Mouse (Mus musculus) hematopoietic stem cell, adult 5-6 weeks (primary cell): Measurements from ENCODE around the gene Hipk3. TPM values are rescaled to one million over a fixed set of nuclear protein-coding genes. Genes with fewer than 3 reads are reported as not detected.

Experiments used
- ATAC-seq, 2 experiments: fragments of 125-278 bp in 1 of 2; replicated peaks in 1 of 2; 2 replicates each; pipeline ENCODE4 v1.8.0; 2016 to 2017; ENCODE audit warnings: inconsistent platforms in 2 of 2, mild to moderate bottlenecking in 2 of 2, moderate number of reproducible peaks in 2 of 2, low read depth in 1 of 2, moderate TSS enrichment in 1 of 2; ENCODE audit not compliant: low FRiP score in 2 of 2, poor library complexity in 2 of 2, severe bottlenecking in 2 of 2, insufficient read depth in 1 of 2, low TSS enrichment in 1 of 2
- total RNA-seq: library from RNA; stranded (forward); fragments of 172-1452, 232-1000 nt; gene quantifications from 2 replicates; pipeline ENCODE4 v1.2.3, GENCODE M21; 2017

The Hipk3 gene
- 47.8 and 48.7 TPM in 2 replicates for total RNA-seq

DNA sequence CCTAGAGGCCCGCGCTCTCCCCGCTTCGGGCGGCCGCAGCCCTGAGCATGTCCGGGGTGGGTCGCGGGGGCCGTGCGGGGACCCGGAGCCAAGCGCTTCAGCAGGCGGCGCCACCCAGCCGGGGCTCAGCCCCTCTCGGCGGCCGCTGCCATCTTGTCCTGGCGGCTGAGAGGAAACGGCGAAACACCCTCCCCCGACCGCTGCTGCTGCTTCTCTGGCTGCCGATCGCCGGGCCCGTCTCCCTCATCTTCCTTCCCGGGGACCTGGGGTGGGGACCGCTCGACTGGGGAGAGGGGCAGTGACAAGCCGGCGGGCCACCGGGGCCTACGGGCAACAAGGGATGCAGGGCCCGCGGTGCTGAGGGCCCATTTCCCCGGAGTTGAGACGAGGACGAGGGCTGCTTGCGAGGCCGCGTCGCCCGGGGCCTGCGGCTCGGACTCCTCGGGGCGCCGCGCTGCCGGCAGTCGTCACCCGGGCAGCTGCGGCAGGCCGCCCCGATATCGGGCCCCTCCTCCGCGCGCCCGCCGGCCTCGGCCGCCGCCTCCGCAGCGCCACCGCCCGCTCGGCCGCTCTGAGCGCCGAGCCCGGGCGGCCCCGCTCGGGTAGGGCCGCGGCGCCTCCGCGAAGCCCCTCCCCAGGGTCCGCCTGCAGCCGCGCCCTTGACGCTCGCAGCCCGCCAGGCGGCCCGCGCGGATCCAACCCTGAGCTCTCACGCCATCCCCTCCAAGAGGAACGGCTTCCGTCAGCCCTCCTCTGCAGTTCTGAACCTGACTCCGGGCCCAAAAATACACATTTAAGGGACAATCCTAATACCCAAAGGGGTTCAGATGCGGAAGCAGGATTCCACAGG is at the start of gene Hipk3:
Gene Hipk3, minus strand, starts transcription at position 496 of the 850 bp plus-strand sequence.
- ATAC-seq: peak; percentile 83 to 85

DNA sequence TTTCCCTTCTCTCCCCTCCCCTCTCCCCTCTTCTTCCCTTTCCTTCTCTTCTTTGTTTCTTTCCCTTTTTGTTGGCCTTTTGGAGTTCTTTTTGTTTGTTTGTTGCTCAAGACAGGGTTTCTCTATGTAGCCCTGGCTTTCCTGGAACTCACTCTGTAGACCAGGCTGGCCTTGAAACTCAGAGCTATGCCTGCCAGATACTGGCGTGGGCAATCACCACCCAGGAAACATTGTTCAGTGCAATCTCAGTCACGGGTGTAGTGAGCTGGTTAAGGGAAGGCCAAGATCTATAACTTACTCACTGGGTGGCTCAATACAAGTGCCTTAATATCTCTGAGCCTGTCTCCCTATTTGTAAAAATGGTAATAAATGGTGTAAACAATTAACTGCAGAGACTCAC is 46.0 kb upstream of the Hipk3 start:
- no peak for ATAC-seq

DNA sequence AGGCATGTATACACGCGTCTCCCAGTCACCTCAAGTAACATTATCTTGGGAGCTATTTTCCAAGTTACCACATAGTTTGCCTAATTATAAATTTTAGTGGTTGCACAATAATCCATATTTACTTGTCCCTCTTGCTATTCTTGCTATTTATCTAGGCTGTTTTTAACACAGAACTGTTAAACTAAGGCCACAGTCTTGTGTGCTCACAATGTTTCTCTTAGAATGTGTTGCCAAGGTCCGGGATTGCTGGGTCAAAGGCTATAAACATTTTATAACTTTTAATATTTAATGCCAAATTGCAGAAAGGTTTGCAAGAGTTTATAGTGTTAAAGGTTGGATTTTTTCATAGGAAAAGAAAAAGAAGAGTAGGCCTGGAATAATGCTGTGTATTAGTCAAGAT is 40.5 kb upstream of the Hipk3 start:
- ATAC-seq: no peak

GRCm38 (mm10) chr2:104532548-104532947 is 38.3 kb upstream of the Hipk3 start:
- ATAC-seq: peak; percentile 37 to 56; a peak in 3 of 4 replicates

GRCm38 (mm10) chr2:104526559-104526958 is 32.3 kb upstream of the Hipk3 start:
- ATAC-seq: peak; percentile 30 to 51; a peak in 3 of 4 replicates

GRCm38 (mm10) chr2:104525506-104525905 is 31.3 kb upstream of the Hipk3 start:
- ATAC-seq: peak; percentile 81 to 84

- no peak for ATAC-seq
These were observed 17.4 kb upstream of the Hipk3 start for GRCm38 (mm10) chr2:104511622-104512021.

DNA sequence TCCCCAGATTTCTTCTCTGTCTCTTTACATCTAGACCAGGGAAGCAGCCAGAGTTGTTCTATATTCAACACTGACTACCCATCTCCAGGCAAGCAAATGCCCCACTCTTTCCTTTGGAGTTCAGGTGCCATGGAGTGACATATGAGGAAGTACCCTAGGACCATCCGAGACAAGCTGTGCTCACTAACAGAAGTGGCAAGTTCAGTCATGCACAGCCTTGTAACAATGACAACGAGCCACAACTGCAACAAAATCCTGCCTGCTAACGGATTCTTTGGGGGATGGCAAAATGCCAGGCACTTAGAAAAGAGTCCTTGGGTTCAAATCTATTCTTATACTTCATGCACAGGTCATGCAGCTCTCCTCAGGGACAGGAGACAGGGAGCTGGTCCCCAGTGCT is 8.1 kb upstream of the Hipk3 start:
- peak in 1 of 2 experiments; percentile 46; a peak in 1 of 4 replicates for ATAC-seq

- no peak for ATAC-seq
These were observed 6.8 kb upstream of the Hipk3 start for GRCm38 (mm10) chr2:104501091-104501490.

DNA sequence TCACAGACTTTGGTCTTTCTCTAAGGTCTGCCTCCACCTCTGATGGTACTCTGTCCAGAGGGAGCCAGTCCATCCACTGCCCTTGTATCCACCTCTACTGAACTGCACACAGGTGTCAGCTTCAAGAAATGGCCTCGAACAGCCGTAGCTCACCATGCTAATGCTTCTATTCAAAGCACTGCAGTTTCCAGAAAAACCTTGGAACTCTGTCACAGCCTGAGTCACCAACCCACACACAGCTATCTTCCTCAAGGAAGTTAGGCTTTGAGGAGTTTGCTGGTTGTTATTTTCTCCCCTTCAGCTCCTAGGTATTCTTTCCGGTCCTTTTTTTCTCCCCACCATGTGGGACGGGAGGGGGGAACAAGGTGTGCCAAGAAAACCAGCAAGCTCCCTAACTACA is 3.5 kb upstream of the Hipk3 start:
- ATAC-seq: no peak

DNA sequence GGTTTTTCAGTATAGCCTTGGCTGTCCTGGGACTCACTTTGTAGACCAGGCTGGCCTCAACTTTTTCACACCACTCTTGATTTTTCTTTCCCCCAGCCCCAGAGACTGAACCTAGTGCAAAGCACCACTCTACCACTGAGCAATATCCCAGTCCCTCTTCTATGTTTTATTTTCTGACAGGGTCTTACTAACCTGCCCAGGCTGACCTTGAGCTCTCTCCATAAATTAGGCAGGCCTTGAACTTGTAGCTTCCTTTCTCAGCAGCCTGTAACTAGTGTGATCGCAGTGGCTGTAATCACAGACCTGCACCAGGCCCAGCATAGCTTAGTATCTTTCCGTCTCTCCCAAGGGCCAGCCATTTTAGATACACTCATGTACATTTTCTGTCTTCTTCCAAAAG is 3.0 kb upstream of the Hipk3 start:
- ATAC-seq: no peak

DNA sequence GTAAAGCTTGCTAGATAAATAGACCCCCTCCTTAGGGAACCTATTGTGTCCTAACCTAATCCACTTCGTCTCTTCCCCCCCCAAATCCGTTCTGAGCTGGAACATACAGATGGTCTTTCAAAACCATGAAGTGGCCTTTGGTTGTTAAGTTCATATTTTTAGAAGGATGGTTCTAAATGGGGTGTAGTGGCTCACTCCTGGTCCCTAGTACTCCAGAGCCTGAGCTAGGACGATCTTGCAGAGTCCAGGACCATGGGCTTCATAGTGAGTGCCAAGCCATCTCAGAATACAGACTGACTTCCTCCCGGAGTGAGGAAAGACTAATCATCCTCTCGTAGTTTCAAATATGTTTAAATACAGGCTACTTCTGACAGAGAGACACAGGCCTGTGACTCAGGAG is 2.0 kb upstream of the Hipk3 start:
- ATAC-seq: no peak

DNA sequence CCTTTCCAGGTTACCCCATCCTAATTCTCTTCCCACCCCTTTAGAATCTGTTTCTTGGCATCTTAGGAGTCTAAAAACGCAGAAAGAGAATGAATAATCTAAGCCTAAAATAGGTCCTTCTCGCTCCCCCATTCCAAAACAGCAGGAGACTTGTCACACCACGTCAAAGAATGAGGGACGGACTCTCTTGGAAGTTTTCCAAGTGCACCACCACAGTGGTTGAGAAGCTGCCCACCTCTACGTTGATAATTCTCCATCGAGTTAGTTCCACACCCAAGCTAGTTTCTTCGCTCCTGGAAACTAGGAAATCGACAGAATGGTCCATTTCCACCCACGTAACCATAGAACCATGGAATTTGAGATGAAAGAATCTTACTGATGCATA is 547 bp upstream of the Hipk3 start:
- ATAC-seq: no peak

DNA sequence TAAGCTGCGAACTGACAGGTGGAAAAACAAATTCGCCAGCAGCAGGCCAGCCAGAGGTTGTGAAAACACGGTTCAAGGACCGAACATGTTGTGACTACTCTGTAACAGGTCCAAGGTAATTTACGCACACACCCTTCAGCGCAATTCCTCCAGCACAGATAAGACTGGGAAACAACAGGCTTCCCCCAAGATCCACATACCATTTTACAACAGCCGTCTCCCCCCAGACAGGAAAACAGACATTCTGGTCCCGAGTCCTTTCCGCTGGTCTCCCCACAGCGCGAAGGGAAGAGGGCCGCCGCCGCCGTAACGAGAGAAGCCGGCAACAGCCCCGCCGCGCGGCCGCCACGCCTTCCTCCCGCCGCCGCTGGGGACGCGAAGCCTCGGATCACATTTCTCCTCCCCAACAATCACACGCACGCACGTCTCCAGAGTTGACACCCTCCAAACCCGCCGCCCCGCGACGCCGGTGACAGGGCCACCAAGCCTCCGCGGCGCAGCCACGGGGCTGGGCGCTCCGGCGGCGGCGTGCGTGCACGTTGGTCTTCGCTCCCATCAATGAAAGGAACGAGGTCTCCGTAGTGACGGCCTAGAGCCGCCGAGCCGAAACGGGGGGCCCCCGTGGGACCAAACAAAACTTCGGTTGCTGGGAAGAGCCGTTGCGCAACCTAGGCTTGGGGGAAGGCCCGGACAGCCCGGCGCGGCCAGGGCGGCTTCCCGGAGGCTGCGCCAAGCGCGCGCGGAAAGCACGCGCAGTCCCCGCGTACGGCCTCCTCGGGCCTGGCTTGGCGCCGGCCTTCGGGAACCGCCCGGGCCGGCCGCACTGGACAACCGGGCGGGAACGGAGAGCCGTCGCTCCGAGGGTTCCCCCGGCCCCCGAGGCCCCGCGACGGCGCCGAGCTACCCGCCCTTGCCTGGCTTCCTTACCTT is 960 bp downstream of the Hipk3 start:
- peak; percentile 72 to 79 for ATAC-seq

- ATAC-seq: no peak
These were observed 2.9 kb downstream of the Hipk3 start for GRCm38 (mm10) chr2:104491221-104491795.

DNA sequence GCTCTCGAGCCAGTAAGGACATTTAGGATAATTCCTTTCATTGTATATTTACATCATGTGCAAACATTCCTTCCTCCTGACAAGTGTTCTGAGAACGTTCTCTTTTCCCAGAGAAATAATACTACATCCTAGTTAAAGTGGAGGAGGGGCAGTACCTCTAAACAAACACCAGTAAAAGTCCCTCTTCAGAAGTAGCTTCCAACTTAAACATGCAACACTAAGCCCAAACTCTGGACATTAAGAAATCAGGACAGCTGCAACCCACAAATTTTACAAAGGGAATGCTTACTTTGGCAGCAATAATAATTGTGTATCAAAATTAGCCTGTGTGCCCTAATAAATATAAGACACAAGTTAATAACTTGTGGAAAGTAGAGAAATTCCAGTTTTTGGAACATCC is 3.5 kb downstream of the Hipk3 start:
- ATAC-seq: no peak

GRCm38 (mm10) chr2:104489851-104490250 is 4.4 kb downstream of the Hipk3 start:
- ATAC-seq: no peak

- ATAC-seq: no peak
These were observed 9.8 kb downstream of the Hipk3 start for GRCm38 (mm10) chr2:104484438-104484837.
